Comparison of ENCODE assay signal across 8 mouse cellular contexts in genomic region chr7:34312786-34313442, GRCm38 (mm10). TPM values are rescaled to one million over a fixed set of nuclear protein-coding genes. Genes with fewer than 3 reads are reported as not detected.
A peak's percentile ranks its signal among the peaks of the same experiment; 100 is the strongest.
DNase-seq lines count a peak whose midpoint lies in the region; ATAC-seq and TF ChIP-seq lines count a peak whose summit lies in the region.

No protein-coding gene starts in this region.

- TF ChIP-seq EP300 in stomach, postnatal 0 days (optimal IDR thresholded peaks at IDR 0.05) = no peak

- ATAC-seq in frontal cortex, adult (ENCODE audit: low TSS enrichment) = peak; percentile 66
- ATAC-seq in forebrain, embryonic 13.5 days = peak; percentile 90
- peak; percentile 69 for ATAC-seq in megakaryocyte progenitor cell, adult 5-6 weeks (replicated peaks; ENCODE audit: poor library complexity)
- ATAC-seq in stomach, postnatal 0 days (ENCODE audit: low FRiP score, low TSS enrichment) = peak; percentile 85

- H3K36me3 ChIP-seq in forebrain, embryonic 13.5 days (ENCODE audit: poor library complexity, severe bottlenecking) = no peaks in the 10 kb centered on the region
- H3K36me3 ChIP-seq in stomach, postnatal 0 days (ENCODE audit: control insufficient read depth, insufficient read depth, low read length) = no peaks in the 10 kb centered on the region

- H3K4me2 ChIP-seq in forebrain, embryonic 13.5 days = peak overlapping the region; percentile 85
- peak overlapping the region; percentile 83 for H3K4me2 ChIP-seq in stomach, postnatal 0 days (replicated peaks; ENCODE audit: low read depth)

- TF ChIP-seq POLR2A in brain, embryonic 14.5 days (IDR thresholded peaks at IDR 0.05; ENCODE audit: borderline replicate concordance, extremely low read depth, insufficient read depth, insufficient read length, poor library complexity, severe bottlenecking) = no peak

- DNase-seq in frontal cortex, postnatal 36 days (ENCODE audit: low spot score in 2 of 2) = no peak
- DNase-seq in brain, embryonic 14.5 days (ENCODE audit: low read depth) = peak; percentile 28
- DNase-seq in heart, postnatal 36 days = peak; percentile 68 to 91
- DNase-seq in kidney, postnatal 4 days = peak; percentile 75 to 86
- peak; percentile 63 for DNase-seq in stomach, postnatal 0 days (ENCODE audit: low spot score)

- intact Hi-C loops in heart, postnatal 36 days (cut with DNase I) = loop anchor here (2.0 to 5.0 kb wide), 3 partner anchors 46 to 74 kb away; no protein-coding TSS in a partner anchor

- H3K4me3 ChIP-seq in forebrain, embryonic 13.5 days = peak overlapping the region; percentile 94
- peak overlapping the region; percentile 89 for H3K4me3 ChIP-seq in stomach, postnatal 0 days (ENCODE audit: low read depth, low read length)

- peak overlapping the region; percentile 91 for H3K9ac ChIP-seq in forebrain, embryonic 13.5 days
- H3K9ac ChIP-seq in stomach, postnatal 0 days (ENCODE audit: low read length) = peak overlapping the region; percentile 96

- peaks cover 9% of the 10 kb centered on the region for H3K4me1 ChIP-seq in forebrain, embryonic 13.5 days
- H3K4me1 ChIP-seq in stomach, postnatal 0 days (replicated peaks; ENCODE audit: control insufficient read depth, insufficient read depth) = no peaks in the 10 kb centered on the region; the same call in 1 of the 2 replicates

- TF ChIP-seq CTCF in brain, embryonic 14.5 days (IDR thresholded peaks at IDR 0.05; ENCODE audit: borderline replicate concordance, extremely low read depth, insufficient read depth, insufficient read length) = no peak
- TF ChIP-seq CTCF in stomach, postnatal 0 days (IDR thresholded peaks at IDR 0.05; ENCODE audit: low read depth) = no peak

- no peaks in the 10 kb centered on the region for H3K9me3 ChIP-seq in forebrain, embryonic 13.5 days (replicated peaks)
- H3K9me3 ChIP-seq in stomach, postnatal 0 days (ENCODE audit: control insufficient read depth, low read length) = no peaks in the 10 kb centered on the region

- H3K27ac ChIP-seq in forebrain, embryonic 13.5 days = peak overlapping the region; percentile 82
- H3K27ac ChIP-seq in stomach, postnatal 0 days (replicated peaks) = peak overlapping the region; percentile 97

- H3K27me3 ChIP-seq in forebrain, embryonic 13.5 days = no peaks in the 10 kb centered on the region
- H3K27me3 ChIP-seq in stomach, postnatal 0 days (ENCODE audit: control insufficient read depth, insufficient read depth, low read length) = no peaks in the 10 kb centered on the region

- WGBS in forebrain, embryonic 13.5 days = under 1% methylated on average over 55 of the region's 73 CpGs
- 1% methylated on average over 55 of the region's 73 CpGs for WGBS in stomach, postnatal 0 days

RNA-seq across cellular contexts. Expression of gene 4931406P16Rik, which starts 0.4 kb away (rescaled TPM):
- polyA plus RNA-seq in brain, embryonic 14.5 days (2012; rRNA removed) = 37.5 and 45.5 TPM in 2 replicates
- polyA plus RNA-seq in forebrain, embryonic 13.5 days (2015; fragmentation: Nextera tagmentation; extraction: Ambion mirVana) = 25.1 and 26.0 TPM in 2 replicates
- 10 to 100 TPM; 47.4 to 55.9 TPM for total RNA-seq in heart, postnatal 36 days (2021)
- total RNA-seq in megakaryocyte progenitor cell, adult 5-6 weeks (2015) = 16.4 and 18.7 TPM in 2 replicates
- total RNA-seq in megakaryocyte progenitor cell, adult 5-6 weeks (2017) = 12.0 and 12.2 TPM in 2 replicates
- 15.2 and 16.1 TPM in 2 replicates for polyA plus RNA-seq in stomach, postnatal 0 days (2015; fragmentation: Nextera tagmentation; extraction: Ambion mirVana)

Comparison
In these comparisons a context has a peak if more than half of its experiments do, and no peak if none do; other contexts are left out.
1. DNase-seq: peak in brain, embryonic 14.5 days (single experiment), heart, postnatal 36 days (2 of 2), kidney, postnatal 4 days (2 of 2) and stomach, postnatal 0 days (single experiment); none in frontal cortex, postnatal 36 days (0 of 2).
2. Peak in every context shown above with its lines, with median percentiles within 50 percentile points of each other: ATAC-seq.